In the genomic region with DNA sequence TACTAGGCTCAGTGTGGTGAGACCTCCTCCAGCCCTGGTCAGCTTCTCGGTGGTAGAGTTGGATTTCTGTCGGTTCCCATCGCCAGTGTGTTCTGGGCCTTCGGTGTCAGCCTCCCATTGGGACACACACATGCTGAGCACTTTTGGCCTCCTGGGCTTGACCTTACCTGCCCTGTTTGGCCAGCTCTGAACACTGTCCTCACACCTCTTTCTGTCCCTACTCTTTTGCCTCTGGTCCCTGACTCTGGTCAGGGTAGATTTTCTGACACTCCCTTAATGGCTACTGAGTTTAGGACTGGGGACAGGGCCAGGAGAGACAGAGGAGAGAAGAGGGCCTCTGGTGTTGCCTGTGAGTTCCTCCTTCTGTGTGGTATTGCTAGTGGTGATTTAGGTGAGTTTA, we compare ENCODE assay signal across 26 mouse cellular contexts. TPM values are rescaled to one million over a fixed set of nuclear protein-coding genes. Genes with fewer than 3 reads are reported as not detected.
A peak's percentile ranks its signal among the peaks of the same experiment; 100 is the strongest.
DNase-seq lines count a peak whose midpoint lies in the region; ATAC-seq lines count a peak whose summit lies in the region.
"Had no signal": no experiment of that assay in that cellular context is flagged by ENCODE, and none has a peak within 500 bp of the region (broad histone marks: within the 10 kb centered on the region; RNA-seq: fewer than 3 reads in every experiment).

No protein-coding gene starts in this region.

- WGBS in liver, embryonic 13.5 days (ENCODE audit: insufficient replicate concordance), result 82% methylated on average over 4 of the region's 4 CpGs
- WGBS in liver, embryonic 12.5 days (ENCODE audit: insufficient replicate concordance), result 73% methylated on average over 4 of the region's 4 CpGs

- no peaks in the 10 kb centered on the region for H3K9me3 ChIP-seq in liver, embryonic 13.5 days (replicated peaks)
- H3K9me3 ChIP-seq in liver, embryonic 12.5 days (replicated peaks), result no peaks in the 10 kb centered on the region
- H3K9me3 ChIP-seq: embryonic facial prominence, embryonic 13.5 days; embryonic facial prominence, embryonic 15.5 days; forebrain, embryonic 10.5 days; forebrain, embryonic 12.5 days; G1E had no signal

- intact Hi-C loops in gastrocnemius, postnatal 14 days (cut with DNase I; ENCODE audit: low total_unique reads), result no loop called here

- no peaks in the 10 kb centered on the region for H3K27me3 ChIP-seq in liver, embryonic 13.5 days
- no peaks in the 10 kb centered on the region for H3K27me3 ChIP-seq in liver, embryonic 12.5 days (replicated peaks)
- H3K27me3 ChIP-seq: CH12.LX; embryonic facial prominence, embryonic 13.5 days; embryonic facial prominence, embryonic 15.5 days; forebrain, embryonic 12.5 days; Patski had no signal

- H3K4me1 ChIP-seq in liver, embryonic 13.5 days (replicated peaks), result peaks cover 44% of the 10 kb centered on the region
- H3K4me1 ChIP-seq in liver, embryonic 12.5 days, result peaks cover 41% of the 10 kb centered on the region

- H3K9ac ChIP-seq in liver, embryonic 13.5 days, result no peak overlapping the region
- no peak overlapping the region for H3K9ac ChIP-seq in liver, embryonic 12.5 days
- H3K9ac ChIP-seq: embryonic facial prominence, embryonic 13.5 days; embryonic facial prominence, embryonic 15.5 days; forebrain, embryonic 12.5 days had no signal

- no peak for ATAC-seq in liver, embryonic 13.5 days (ENCODE audit: low read depth)
- no peak for ATAC-seq in liver, embryonic 12.5 days
- ATAC-seq: activated CD4-positive, CD25-positive, alpha-beta regulatory T cell, adult 4 months; CD4-positive, CD25-positive, alpha-beta regulatory T cell, adult 4 months; forebrain, embryonic 14.5 days; Patski had no signal

- H3K27ac ChIP-seq in liver, embryonic 13.5 days, result 0 out of 2 replicates have a peak overlapping the region, but pooled peaks have one; percentile 4
- H3K27ac ChIP-seq in liver, embryonic 12.5 days, result no peak overlapping the region
- H3K27ac ChIP-seq: embryonic facial prominence, embryonic 13.5 days; embryonic facial prominence, embryonic 15.5 days; forebrain, embryonic 10.5 days; forebrain, embryonic 12.5 days had no signal

- no peaks in the 10 kb centered on the region for H3K36me3 ChIP-seq in liver, embryonic 13.5 days
- no peaks in the 10 kb centered on the region for H3K36me3 ChIP-seq in liver, embryonic 12.5 days
- H3K36me3 ChIP-seq: embryonic facial prominence, embryonic 13.5 days; embryonic facial prominence, embryonic 15.5 days; forebrain, embryonic 10.5 days; forebrain, embryonic 12.5 days had no signal

- H3K4me3 ChIP-seq in liver, embryonic 13.5 days (replicated peaks), result no peak overlapping the region
- no peak overlapping the region for H3K4me3 ChIP-seq in liver, embryonic 12.5 days
- H3K4me3 ChIP-seq: embryonic facial prominence, embryonic 13.5 days; embryonic facial prominence, embryonic 15.5 days; erythroblast, embryonic 14.5 days; forebrain, embryonic 10.5 days; forebrain, embryonic 12.5 days had no signal

- DNase-seq in gastrocnemius, adult 18-20 months (ENCODE audit: low spot score), result peak; percentile 54
- no peak for DNase-seq in gastrocnemius, postnatal 10 days
- peak; percentile 55 for DNase-seq in gastrocnemius, postnatal 25 days
- no peak for DNase-seq in gastrocnemius, postnatal 14 days
- no peak for DNase-seq in liver, embryonic 13.5 days
- DNase-seq in thymus, postnatal 36 days, result no peak
- DNase-seq: B cell, adult 2 months; cerebellum, adult 11 months; cerebellum, adult 18-20 months; cerebellum, adult 8-10 months; cerebellum, adult 9-11 months; cerebellum, postnatal 14 days; cerebellum, postnatal 36 days; embryo, embryonic 11 days had no signal

- no peak overlapping the region for H3K4me2 ChIP-seq in liver, embryonic 13.5 days
- H3K4me2 ChIP-seq in liver, embryonic 12.5 days, result no peak overlapping the region
- H3K4me2 ChIP-seq: embryonic facial prominence, embryonic 13.5 days; embryonic facial prominence, embryonic 15.5 days; forebrain, embryonic 12.5 days had no signal

RNA-seq across cellular contexts. Expression of gene Lrrc20, which starts 4.3 kb away (rescaled TPM):
- total RNA-seq in gastrocnemius, adult 18-20 months (2021), result 100 to 1,000 TPM; 161 to 167 TPM
- 10 to 100 TPM; 62.3 to 64.9 TPM for total RNA-seq in gastrocnemius, postnatal 10 days (2021)
- total RNA-seq in gastrocnemius, postnatal 25 days (2021), result 100 to 1,000 TPM; 114 to 132 TPM
- 10 to 100 TPM; 79.9 to 82.2 TPM for total RNA-seq in gastrocnemius, postnatal 14 days (2021)
- 7.8 and 8.1 TPM in 2 replicates for polyA plus RNA-seq in liver, embryonic 13.5 days (2015; fragmentation: Nextera tagmentation; extraction: Ambion mirVana)
- polyA plus RNA-seq in liver, embryonic 12.5 days (2016; fragmentation: Nextera tagmentation; extraction: Ambion mirVana), result 9.1 and 10.2 TPM in 2 replicates

RNA-seq across cellular contexts. Expression of gene Eif4ebp2, which starts 27.5 kb away (rescaled TPM):
- 100 to 1,000 TPM; 147 to 178 TPM for total RNA-seq in gastrocnemius, adult 18-20 months (2021)
- 100 to 1,000 TPM; 103 to 109 TPM for total RNA-seq in gastrocnemius, postnatal 10 days (2021)
- total RNA-seq in gastrocnemius, postnatal 25 days (2021), result 100 to 1,000 TPM in 1 of 2 experiments, 10 to 100 TPM in 1; 94.8 to 112 TPM
- 10 to 100 TPM; 86.6 to 88.9 TPM for total RNA-seq in gastrocnemius, postnatal 14 days (2021)
- polyA plus RNA-seq in liver, embryonic 13.5 days (2015; fragmentation: Nextera tagmentation; extraction: Ambion mirVana), result 47.4 and 50.8 TPM in 2 replicates
- 55.2 and 57.6 TPM in 2 replicates for polyA plus RNA-seq in liver, embryonic 12.5 days (2016; fragmentation: Nextera tagmentation; extraction: Ambion mirVana)

Comparison
In these comparisons a context has a peak if more than half of its experiments do, and no peak if none do; other contexts are left out.
1. DNase-seq: peak in gastrocnemius, adult 18-20 months (single experiment) and gastrocnemius, postnatal 25 days (single experiment); none in gastrocnemius, postnatal 10 days (single experiment), gastrocnemius, postnatal 14 days (single experiment), liver, embryonic 13.5 days (single experiment) and thymus, postnatal 36 days (0 of 2).